In the genomic region with DNA sequence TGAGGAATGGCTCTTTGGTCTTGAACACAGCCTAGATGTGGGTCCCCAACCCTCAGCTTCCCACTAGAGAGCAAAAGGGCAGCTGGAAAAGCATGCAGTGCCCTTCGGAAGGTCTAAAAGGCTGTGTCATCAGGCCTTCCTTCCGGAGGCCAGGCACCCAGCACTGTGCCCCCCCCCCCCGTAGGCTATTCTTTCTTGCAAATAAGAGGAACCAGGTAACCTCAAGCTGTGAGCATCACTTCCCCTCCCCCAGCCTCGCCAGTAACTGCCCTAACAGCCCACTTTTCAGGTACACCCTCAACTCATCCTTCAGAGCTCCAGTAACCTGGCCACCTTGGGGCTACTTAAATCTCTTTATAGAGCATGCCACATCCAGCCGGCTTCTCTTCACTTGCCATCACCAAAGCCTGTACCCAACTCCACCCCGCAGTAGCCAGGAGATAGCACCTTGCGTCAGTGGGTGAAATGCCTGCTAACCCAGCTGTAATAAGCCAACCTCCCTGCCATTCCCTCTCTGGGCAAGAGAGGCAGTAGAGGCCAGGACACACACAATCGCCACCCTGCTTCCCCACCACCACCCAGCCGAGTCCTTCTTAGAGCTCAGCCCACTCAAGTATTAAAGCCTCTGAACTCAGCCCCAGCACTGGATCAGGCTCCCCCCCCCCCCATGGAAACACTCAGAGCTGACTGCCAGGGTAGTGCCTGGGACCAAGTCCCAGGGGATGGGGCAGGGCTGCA, we compare ENCODE assay signal across 8 mouse cellular contexts. TPM values are rescaled to one million over a fixed set of nuclear protein-coding genes. Genes with fewer than 3 reads are reported as not detected.
DNase-seq lines count a peak whose midpoint lies in the region; ATAC-seq lines count a peak whose summit lies in the region.

No protein-coding gene starts in this region.

- peak; percentile 73 for DNase-seq in ES-CJ7 (ENCODE audit: low read depth, low spot score)
- DNase-seq in lung, postnatal 4 days = peak; percentile 58 to 69
- DNase-seq in adrenal gland, adult 2 months = no peak

- 0 out of 2 replicates have a peak overlapping the region, but pooled peaks have one; percentile 55 for H3K4me3 ChIP-seq in forebrain, embryonic 13.5 days
- no peak overlapping the region for H3K4me3 ChIP-seq in forebrain, embryonic 16.5 days (replicated peaks; ENCODE audit: low read length)
- no peak overlapping the region for H3K4me3 ChIP-seq in embryonic facial prominence, embryonic 13.5 days
- H3K4me3 ChIP-seq in kidney, embryonic 14.5 days (ENCODE audit: low read length) = no peak overlapping the region
- peak overlapping the region; percentile 61; the same call in 1 of the 2 replicates for H3K4me3 ChIP-seq in stomach, embryonic 14.5 days (ENCODE audit: low read depth, low read length)

- H3K27ac ChIP-seq in forebrain, embryonic 13.5 days = no peak overlapping the region
- H3K27ac ChIP-seq in forebrain, embryonic 16.5 days (ENCODE audit: low read length) = no peak overlapping the region
- H3K27ac ChIP-seq in embryonic facial prominence, embryonic 13.5 days = no peak overlapping the region
- H3K27ac ChIP-seq in kidney, embryonic 14.5 days (ENCODE audit: low read depth, low read length) = no peak overlapping the region
- H3K27ac ChIP-seq in stomach, embryonic 14.5 days (ENCODE audit: low read length) = no peak overlapping the region

- no peaks in the 10 kb centered on the region for H3K9me3 ChIP-seq in forebrain, embryonic 13.5 days (replicated peaks)
- no peaks in the 10 kb centered on the region for H3K9me3 ChIP-seq in forebrain, embryonic 16.5 days (ENCODE audit: control insufficient read depth, low read length)
- H3K9me3 ChIP-seq in embryonic facial prominence, embryonic 13.5 days = no peaks in the 10 kb centered on the region
- H3K9me3 ChIP-seq in kidney, embryonic 14.5 days (ENCODE audit: control insufficient read depth, low read length) = no peaks in the 10 kb centered on the region
- no peaks in the 10 kb centered on the region for H3K9me3 ChIP-seq in stomach, embryonic 14.5 days (ENCODE audit: control insufficient read depth, low read depth, low read length)

- peaks cover 9% of the 10 kb centered on the region for H3K4me1 ChIP-seq in forebrain, embryonic 13.5 days
- H3K4me1 ChIP-seq in forebrain, embryonic 16.5 days (replicated peaks; ENCODE audit: control insufficient read depth, insufficient read depth, low read length) = peaks cover 13% of the 10 kb centered on the region
- H3K4me1 ChIP-seq in embryonic facial prominence, embryonic 13.5 days = peaks cover 13% of the 10 kb centered on the region
- H3K4me1 ChIP-seq in kidney, embryonic 14.5 days (ENCODE audit: control insufficient read depth, insufficient read depth, low read length) = no peaks in the 10 kb centered on the region; the same call in 1 of the 2 replicates
- peaks cover 4% of the 10 kb centered on the region; the same call in 1 of the 2 replicates for H3K4me1 ChIP-seq in stomach, embryonic 14.5 days (ENCODE audit: control insufficient read depth, insufficient read depth, low read length)

- ATAC-seq in forebrain, embryonic 13.5 days = no peak
- ATAC-seq in forebrain, embryonic 16.5 days = no peak
- no peak for ATAC-seq in embryonic facial prominence, embryonic 13.5 days (ENCODE audit: insufficient number of reproducible peaks, insufficient read depth, low FRiP score, low TSS enrichment, low read depth)
- peak; percentile 29; the same call in 1 of the 2 replicates for ATAC-seq in kidney, embryonic 14.5 days (ENCODE audit: low FRiP score, low TSS enrichment)
- ATAC-seq in stomach, embryonic 14.5 days (ENCODE audit: insufficient number of reproducible peaks, insufficient read depth, low FRiP score, low read depth) = no peak

- 40% methylated on average over 9 of the region's 9 CpGs for WGBS in forebrain, embryonic 13.5 days
- 54% methylated on average over 9 of the region's 9 CpGs for WGBS in forebrain, embryonic 16.5 days
- 45% methylated on average over 9 of the region's 9 CpGs for WGBS in embryonic facial prominence, embryonic 13.5 days
- 47% methylated on average over 9 of the region's 9 CpGs for WGBS in kidney, embryonic 14.5 days
- WGBS in stomach, embryonic 14.5 days = 51% methylated on average over 9 of the region's 9 CpGs

- no peaks in the 10 kb centered on the region for H3K36me3 ChIP-seq in forebrain, embryonic 13.5 days (ENCODE audit: poor library complexity, severe bottlenecking)
- H3K36me3 ChIP-seq in forebrain, embryonic 16.5 days (ENCODE audit: control insufficient read depth, insufficient read depth) = no peaks in the 10 kb centered on the region
- no peaks in the 10 kb centered on the region for H3K36me3 ChIP-seq in embryonic facial prominence, embryonic 13.5 days
- no peaks in the 10 kb centered on the region for H3K36me3 ChIP-seq in kidney, embryonic 14.5 days (ENCODE audit: control insufficient read depth, insufficient read depth, low read length)
- no peaks in the 10 kb centered on the region for H3K36me3 ChIP-seq in stomach, embryonic 14.5 days (ENCODE audit: control insufficient read depth, insufficient read depth, low read length)

- H3K9ac ChIP-seq in forebrain, embryonic 13.5 days = no peak overlapping the region
- H3K9ac ChIP-seq in forebrain, embryonic 16.5 days (replicated peaks; ENCODE audit: low read depth, low read length) = no peak overlapping the region
- no peak overlapping the region for H3K9ac ChIP-seq in embryonic facial prominence, embryonic 13.5 days
- no peak overlapping the region for H3K9ac ChIP-seq in kidney, embryonic 14.5 days (ENCODE audit: low read depth, low read length)
- no peak overlapping the region for H3K9ac ChIP-seq in stomach, embryonic 14.5 days (replicated peaks; ENCODE audit: low read depth, low read length)

- H3K4me2 ChIP-seq in forebrain, embryonic 13.5 days = no peak overlapping the region; the same call in 1 of the 2 replicates
- H3K4me2 ChIP-seq in forebrain, embryonic 16.5 days (ENCODE audit: low read length) = no peak overlapping the region
- peak overlapping the region; percentile 97; the same call in 1 of the 2 replicates for H3K4me2 ChIP-seq in embryonic facial prominence, embryonic 13.5 days
- H3K4me2 ChIP-seq in kidney, embryonic 14.5 days (replicated peaks; ENCODE audit: low read depth, low read length) = no peak overlapping the region
- H3K4me2 ChIP-seq in stomach, embryonic 14.5 days (replicated peaks; ENCODE audit: low read depth, low read length) = no peak overlapping the region; the same call in 1 of the 2 replicates

- H3K27me3 ChIP-seq in forebrain, embryonic 13.5 days = peaks cover 11% of the 10 kb centered on the region
- no peaks in the 10 kb centered on the region for H3K27me3 ChIP-seq in forebrain, embryonic 16.5 days (replicated peaks; ENCODE audit: control insufficient read depth, insufficient read depth, low read length)
- 0 out of 2 replicates have a peak, but pooled peaks cover 6% of the 10 kb centered on the region for H3K27me3 ChIP-seq in embryonic facial prominence, embryonic 13.5 days
- no peaks in the 10 kb centered on the region for H3K27me3 ChIP-seq in kidney, embryonic 14.5 days (ENCODE audit: control insufficient read depth, insufficient read depth, low read length)
- no peaks in the 10 kb centered on the region for H3K27me3 ChIP-seq in stomach, embryonic 14.5 days (ENCODE audit: control insufficient read depth, insufficient read depth, low read length)

RNA-seq across cellular contexts. Expression of gene Bid, which starts 1.6 kb away (rescaled TPM):
- 16.9 and 21.2 TPM in 2 replicates for polyA plus RNA-seq in forebrain, embryonic 13.5 days (2015; fragmentation: Nextera tagmentation; extraction: Ambion mirVana)
- polyA plus RNA-seq in forebrain, embryonic 16.5 days (2015; fragmentation: Nextera tagmentation; extraction: Ambion mirVana) = 26.8 and 29.6 TPM in 2 replicates
- polyA plus RNA-seq in embryonic facial prominence, embryonic 13.5 days (2015; fragmentation: Nextera tagmentation; extraction: Ambion mirVana) = 16.4 and 17.2 TPM in 2 replicates
- polyA plus RNA-seq in kidney, embryonic 14.5 days (2014; fragmentation: Nextera tagmentation; extraction: Ambion mirVana) = 19.6 and 25.1 TPM in 2 replicates
- polyA plus RNA-seq in stomach, embryonic 14.5 days (2014; fragmentation: Nextera tagmentation; extraction: Ambion mirVana) = 21.1 and 23.8 TPM in 2 replicates
- 1 to 10 TPM; 3.5 to 4.7 TPM for total RNA-seq in adrenal gland, adult 2 months (2021)
- polyA plus RNA-seq in adrenal gland, adult 2 months (2012; rRNA removed) = 2.7 and 3.0 TPM in 2 replicates

Comparison
In these comparisons a context has a peak if more than half of its experiments do, and no peak if none do; other contexts are left out.
1. H3K4me3 ChIP-seq: peak in forebrain, embryonic 13.5 days (single experiment) and stomach, embryonic 14.5 days (single experiment); none in forebrain, embryonic 16.5 days (single experiment), embryonic facial prominence, embryonic 13.5 days (single experiment) and kidney, embryonic 14.5 days (single experiment).